Mouse (Mus musculus): Measurements from ENCODE around the gene Tmtc4.

The Tmtc4 gene

GRCm38 (mm10) chr14:122983226-122984215, at the start of gene Tmtc4:
Gene Tmtc4 (minus strand): TSS chr14:122984035.
- DNase-seq (ENCODE audit: low spot score in 2 of 2): peak; percentile 92 to 93

- no peak for DNase-seq (ENCODE audit: low spot score in 2 of 2)
Measured at GRCm38 (mm10) chr14:123032435-123032834, 48.6 kb upstream of the Tmtc4 start.

- DNase-seq (ENCODE audit: low spot score in 2 of 2): no peak
Measured at GRCm38 (mm10) chr14:123027876-123028275, 44.0 kb upstream of the Tmtc4 start.

- DNase-seq (ENCODE audit: low spot score in 2 of 2): no peak
Measured at GRCm38 (mm10) chr14:123022981-123023380, 39.1 kb upstream of the Tmtc4 start.

- no peak for DNase-seq (ENCODE audit: low spot score in 2 of 2)
Measured at GRCm38 (mm10) chr14:123016310-123016709, 32.5 kb upstream of the Tmtc4 start.

GRCm38 (mm10) chr14:123015687-123016086, 31.9 kb upstream of the Tmtc4 start:
- DNase-seq (ENCODE audit: low spot score in 2 of 2): no peak

- no peak for DNase-seq (ENCODE audit: low spot score in 2 of 2)
Measured at GRCm38 (mm10) chr14:123009108-123010018, 25.5 kb upstream of the Tmtc4 start.

GRCm38 (mm10) chr14:123008672-123009071, 24.8 kb upstream of the Tmtc4 start:
- no peak for DNase-seq (ENCODE audit: low spot score in 2 of 2)

GRCm38 (mm10) chr14:123003715-123004114, 19.9 kb upstream of the Tmtc4 start:
- no peak for DNase-seq (ENCODE audit: low spot score in 2 of 2)

- DNase-seq (ENCODE audit: low spot score in 2 of 2): no peak
Measured at GRCm38 (mm10) chr14:123001391-123001790, 17.6 kb upstream of the Tmtc4 start.

- DNase-seq (ENCODE audit: low spot score in 2 of 2): no peak
Measured at GRCm38 (mm10) chr14:122997465-122997864, 13.6 kb upstream of the Tmtc4 start.

- DNase-seq (ENCODE audit: low spot score in 2 of 2): no peak
Measured at GRCm38 (mm10) chr14:122993935-122994334, 10.1 kb upstream of the Tmtc4 start.

- DNase-seq (ENCODE audit: low spot score in 2 of 2): no peak
Measured at GRCm38 (mm10) chr14:122992937-122993336, 9.1 kb upstream of the Tmtc4 start.

- DNase-seq (ENCODE audit: low spot score in 2 of 2): no peak
Measured at GRCm38 (mm10) chr14:122990521-122991052, 6.8 kb upstream of the Tmtc4 start.

GRCm38 (mm10) chr14:122986404-122986803, 2.6 kb upstream of the Tmtc4 start:
- no peak for DNase-seq (ENCODE audit: low spot score in 2 of 2)

GRCm38 (mm10) chr14:122982571-122983225, 1.1 kb downstream of the Tmtc4 start:
- peak; percentile 55 to 56 for DNase-seq (ENCODE audit: low spot score in 2 of 2)

- DNase-seq (ENCODE audit: low spot score in 2 of 2): no peak
Measured at GRCm38 (mm10) chr14:122981831-122982485, 1.9 kb downstream of the Tmtc4 start.

GRCm38 (mm10) chr14:122978871-122979270, 5.0 kb downstream of the Tmtc4 start:
- no peak for DNase-seq (ENCODE audit: low spot score in 2 of 2)

- DNase-seq (ENCODE audit: low spot score in 2 of 2): no peak
Measured at GRCm38 (mm10) chr14:122977797-122978140, 6.1 kb downstream of the Tmtc4 start.

- no peak for DNase-seq (ENCODE audit: low spot score in 2 of 2)
Measured at GRCm38 (mm10) chr14:122977056-122977796, 6.6 kb downstream of the Tmtc4 start.

Measured in frontal cortex, postnatal 36 days (tissue).